Mouse (Mus musculus): Measurements from ENCODE around the gene Clic5.

Gene Clic5

DNA sequence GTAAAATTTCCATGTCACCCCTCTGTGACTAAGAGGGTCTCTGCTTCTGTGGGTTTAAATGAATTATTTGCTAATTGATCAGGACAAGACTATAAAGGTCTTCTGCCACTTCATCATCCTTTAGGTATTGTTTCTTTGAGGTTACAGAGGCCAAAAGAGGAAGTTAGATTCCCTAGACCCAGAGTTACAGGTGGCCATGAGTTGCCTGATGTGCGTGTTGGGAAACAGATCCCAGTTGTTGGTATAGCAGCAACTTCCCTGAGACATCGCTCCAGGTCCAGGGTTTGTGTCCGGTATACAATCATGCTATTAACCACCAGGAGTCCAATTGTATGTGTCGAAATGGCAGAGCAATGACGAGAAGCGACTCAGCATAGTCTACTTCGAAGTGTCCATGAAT is 81.7 kb downstream of the Clic5 start:
- no peak for DNase-seq (ENCODE audit: low spot score in 2 of 2)

DNA sequence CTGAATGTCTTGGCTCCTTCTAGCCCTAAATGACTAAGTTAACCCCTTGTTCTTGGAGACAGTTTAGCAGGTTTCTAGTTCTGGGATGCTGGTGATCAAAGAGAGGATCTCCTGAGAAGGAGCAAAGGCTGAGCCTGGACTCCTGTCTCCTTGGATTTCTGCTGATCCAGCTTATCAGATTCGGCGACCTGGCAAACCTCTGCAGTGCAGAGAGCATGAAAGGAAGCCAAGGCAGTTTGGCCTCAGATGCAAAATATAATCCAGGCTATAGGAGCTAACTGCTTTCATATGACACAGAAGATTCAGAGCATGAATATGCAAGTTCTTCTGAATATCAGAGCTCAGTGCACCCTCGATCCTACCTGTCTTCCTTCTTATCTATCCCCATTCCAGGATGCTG is 83.0 kb downstream of the Clic5 start:
- DNase-seq (ENCODE audit: low spot score in 2 of 2), result no peak

DNA sequence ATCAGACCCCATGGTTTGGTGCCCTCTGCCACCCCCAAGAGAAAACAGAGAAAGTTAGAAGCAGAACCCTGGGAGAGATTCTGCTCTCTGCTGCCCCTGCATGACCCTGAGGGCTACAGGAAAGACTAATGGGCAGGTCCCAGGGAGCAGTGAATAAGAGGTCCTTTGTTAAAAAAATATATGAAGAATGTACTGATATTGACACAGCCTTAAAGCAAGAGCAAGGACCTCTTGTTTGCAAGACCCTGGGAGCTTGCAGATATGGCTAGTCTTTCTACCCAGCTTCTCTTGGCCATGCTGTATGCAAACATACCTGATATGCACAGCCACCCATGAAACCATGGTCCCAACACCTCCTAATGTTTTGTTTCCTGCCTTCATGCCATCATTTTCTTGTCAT is 86.4 kb downstream of the Clic5 start:
- no peak for DNase-seq (ENCODE audit: low spot score in 2 of 2)

DNA sequence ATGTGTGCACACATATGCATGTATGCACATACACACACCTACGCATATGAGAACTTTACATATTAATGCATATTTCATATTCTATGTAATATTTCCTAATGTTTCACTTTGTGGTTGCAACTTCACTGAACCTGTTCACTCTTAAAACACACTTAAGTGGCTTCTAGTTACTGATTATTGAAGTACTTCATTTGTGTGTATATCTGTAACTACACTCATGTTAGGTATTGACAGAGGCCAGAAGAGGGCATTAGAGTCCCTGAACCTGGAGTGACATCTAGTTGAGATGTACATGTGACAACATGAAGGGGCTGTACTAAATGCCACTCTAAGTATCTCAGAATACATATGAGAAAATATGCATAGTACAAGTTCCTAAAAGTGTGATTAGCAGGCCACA is 99.9 kb downstream of the Clic5 start:
- no peak for DNase-seq (ENCODE audit: low spot score in 2 of 2)

- DNase-seq (ENCODE audit: low spot score in 2 of 2), result no peak
These were observed 108.8 kb downstream of the Clic5 start for GRCm38 (mm10) chr17:44297221-44297620.

DNA sequence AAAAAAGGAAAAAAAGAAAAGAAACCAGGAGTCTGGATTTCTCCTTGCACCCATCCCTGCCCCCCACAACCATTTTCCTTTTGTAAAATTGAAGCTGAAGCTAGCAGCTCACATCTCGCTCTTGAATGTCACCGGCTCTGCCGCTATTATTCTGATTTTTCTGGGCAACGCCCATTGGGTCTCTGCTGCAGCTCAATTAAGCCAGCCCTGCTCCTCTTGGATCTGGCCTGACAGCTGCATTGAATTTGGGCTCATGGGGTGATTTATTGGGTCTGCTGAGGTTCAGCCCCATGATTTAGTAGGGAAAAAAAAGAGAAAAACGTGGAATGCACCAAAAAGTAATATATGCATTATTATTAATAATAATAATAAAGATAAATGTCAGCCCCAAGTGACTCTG is 111.9 kb downstream of the Clic5 start:
- DNase-seq (ENCODE audit: low spot score in 2 of 2), result no peak

DNA sequence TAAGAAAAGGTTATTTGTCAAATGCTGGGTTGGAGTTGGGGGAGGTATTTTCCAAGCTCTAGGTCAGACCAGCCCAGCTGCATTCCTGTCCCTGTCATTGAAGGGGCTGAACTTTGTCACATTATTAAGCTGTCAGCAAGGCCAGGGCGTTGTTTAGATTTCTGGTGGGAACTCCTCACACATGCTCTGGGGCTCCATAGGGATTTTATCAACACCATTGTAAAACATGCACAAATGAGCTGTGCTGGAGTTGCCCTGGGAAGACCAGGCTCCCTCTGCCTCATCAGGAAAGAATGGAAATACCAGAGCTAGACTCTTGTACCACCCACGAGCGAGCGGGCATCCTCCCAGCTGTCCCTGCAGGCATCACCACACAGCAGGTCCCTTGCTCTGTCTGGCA is 112.3 kb downstream of the Clic5 start:
- no peak for DNase-seq (ENCODE audit: low spot score in 2 of 2)

DNA sequence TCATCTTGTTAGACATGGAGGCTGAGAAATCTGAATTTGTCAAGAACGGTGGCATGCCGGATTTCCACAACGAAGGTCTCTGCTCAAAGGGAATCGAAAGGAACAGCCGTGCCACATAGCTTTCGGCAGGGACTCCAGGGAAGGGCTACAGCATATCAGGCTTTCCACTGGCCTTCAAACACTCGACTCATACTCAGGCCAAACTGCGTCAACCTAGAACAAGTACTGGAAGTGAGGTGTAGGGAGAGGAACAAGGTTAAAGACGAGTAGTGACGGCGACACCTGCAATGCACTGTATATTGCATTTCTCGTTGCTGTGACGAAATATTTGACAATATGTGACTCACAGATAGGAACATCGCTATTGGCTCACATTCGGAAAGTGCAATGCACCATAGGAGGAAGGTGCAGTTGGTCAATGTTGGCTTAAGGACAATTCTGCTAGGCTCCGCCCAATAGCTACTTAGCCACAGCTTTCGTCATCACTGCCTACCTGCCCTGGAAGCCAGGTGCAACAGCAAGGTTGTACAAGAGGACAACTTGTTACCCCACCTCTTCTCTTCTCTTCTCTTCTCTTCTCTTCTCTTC is 112.9 kb downstream of the Clic5 start:
- no peak for DNase-seq (ENCODE audit: low spot score in 2 of 2)

DNA sequence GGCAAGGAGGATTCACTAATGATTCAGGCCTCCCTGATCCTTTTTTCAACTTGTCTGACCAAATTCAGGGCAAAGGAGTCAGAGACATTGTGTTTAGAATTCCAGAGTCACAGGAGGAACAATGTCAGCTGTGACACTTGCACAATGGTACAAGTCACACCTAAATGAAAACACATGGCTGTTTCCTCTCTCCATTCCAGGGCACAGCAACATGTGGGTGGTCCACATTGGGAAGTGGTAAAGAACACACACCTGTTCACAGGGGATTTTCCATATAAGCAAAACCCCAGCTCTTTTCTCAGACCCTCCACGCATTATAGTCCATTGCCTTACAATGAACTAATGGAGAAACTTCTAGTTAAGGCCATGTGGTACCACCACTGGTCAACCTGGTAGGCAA is 115.7 kb downstream of the Clic5 start:
- no peak for DNase-seq (ENCODE audit: low spot score in 2 of 2)

GRCm38 (mm10) chr17:44309914-44310622 is 121.7 kb downstream of the Clic5 start:
- DNase-seq (ENCODE audit: low spot score in 2 of 2), result no peak

GRCm38 (mm10) chr17:44325314-44325713 is 136.9 kb downstream of the Clic5 start:
- no peak for DNase-seq (ENCODE audit: low spot score in 2 of 2)

GRCm38 (mm10) chr17:44327279-44328146 is 139.1 kb downstream of the Clic5 start:
- DNase-seq (ENCODE audit: low spot score in 2 of 2), result no peak

- DNase-seq (ENCODE audit: low spot score in 2 of 2), result no peak
These were observed 139.7 kb downstream of the Clic5 start for GRCm38 (mm10) chr17:44328147-44328482.

All from left cerebral cortex, adult 9 months (tissue).